In the genomic region with DNA sequence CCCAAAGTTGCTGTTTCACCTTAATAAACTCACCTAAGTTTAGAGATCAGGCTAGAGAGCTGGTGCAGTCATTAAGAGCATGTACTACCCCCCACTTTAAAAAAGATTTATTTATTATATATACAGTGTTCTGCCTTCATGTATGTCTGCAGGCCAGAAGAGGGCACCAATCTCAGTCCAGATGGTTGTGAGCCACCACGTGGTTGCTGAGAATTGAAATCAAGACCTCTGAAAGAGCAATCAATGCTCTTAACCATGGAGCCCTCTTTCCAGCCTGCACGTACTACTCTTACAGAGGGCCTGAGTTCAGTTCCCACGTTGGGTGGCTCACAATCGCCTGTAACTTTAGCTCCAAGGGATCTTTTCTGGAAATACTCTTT, we compare ENCODE assay signal across 13 mouse cellular contexts. TPM values are rescaled to one million over a fixed set of nuclear protein-coding genes. Genes with fewer than 3 reads are reported as not detected.
DNase-seq lines count a peak whose midpoint lies in the region; ATAC-seq and TF ChIP-seq lines count a peak whose summit lies in the region.
"Had no signal": no experiment of that assay in that cellular context is flagged by ENCODE, and none has a peak within 500 bp of the region (broad histone marks: within the 10 kb centered on the region; RNA-seq: fewer than 3 reads in every experiment).

No protein-coding gene starts in this region.

- H3K4me2 ChIP-seq in forebrain, postnatal 0 days (ENCODE audit: low read depth) = no peak overlapping the region
- no peak overlapping the region for H3K4me2 ChIP-seq in forebrain, embryonic 16.5 days (ENCODE audit: low read length)
- H3K4me2 ChIP-seq in stomach, postnatal 0 days (replicated peaks; ENCODE audit: low read depth) = no peak overlapping the region
- H3K4me2 ChIP-seq in forebrain, embryonic 14.5 days (ENCODE audit: low read length) = no peak overlapping the region
- H3K4me2 ChIP-seq: limb, embryonic 13.5 days had no signal

- DNase-seq in forebrain, postnatal 0 days = no peak
- DNase-seq in lung, postnatal 36 days = peak; percentile 38
- no peak for DNase-seq in lung, postnatal 14 days
- peak; percentile 39 for DNase-seq in T-cell, adult 2 months (ENCODE audit: low spot score)
- DNase-seq in stomach, postnatal 0 days (ENCODE audit: low spot score) = peak; percentile 42
- DNase-seq in forebrain, embryonic 14.5 days (ENCODE audit: low spot score) = no peak
- no peak for DNase-seq in right cerebral cortex, postnatal 4 days
- DNase-seq: kidney, postnatal 25 days had no signal

- 55% methylated on average over 4 of the region's 4 CpGs for WGBS in forebrain, postnatal 0 days
- WGBS in forebrain, embryonic 16.5 days = 60% methylated on average over 4 of the region's 4 CpGs
- WGBS in stomach, postnatal 0 days = 61% methylated on average over 4 of the region's 4 CpGs
- WGBS in forebrain, embryonic 14.5 days = 66% methylated on average over 4 of the region's 4 CpGs

- H3K4me1 ChIP-seq in forebrain, postnatal 0 days (ENCODE audit: insufficient read depth) = no peaks in the 10 kb centered on the region
- H3K4me1 ChIP-seq in forebrain, embryonic 16.5 days (replicated peaks; ENCODE audit: control insufficient read depth, insufficient read depth, low read length) = 0 out of 2 replicates have a peak, but pooled peaks cover 2% of the 10 kb centered on the region
- H3K4me1 ChIP-seq in stomach, postnatal 0 days (replicated peaks; ENCODE audit: control insufficient read depth, insufficient read depth) = no peaks in the 10 kb centered on the region
- H3K4me1 ChIP-seq in forebrain, embryonic 14.5 days (ENCODE audit: control insufficient read depth, insufficient read depth, low read length) = peaks cover 1% of the 10 kb centered on the region; the same call in 1 of the 2 replicates

- H3K4me3 ChIP-seq in forebrain, postnatal 0 days (ENCODE audit: low read depth, low read length) = no peak overlapping the region
- no peak overlapping the region for H3K4me3 ChIP-seq in forebrain, embryonic 16.5 days (replicated peaks; ENCODE audit: low read length)
- H3K4me3 ChIP-seq in stomach, postnatal 0 days (ENCODE audit: low read depth, low read length) = no peak overlapping the region
- H3K4me3 ChIP-seq in forebrain, embryonic 14.5 days (ENCODE audit: low read depth, low read length) = no peak overlapping the region
- H3K4me3 ChIP-seq: hindbrain, embryonic 10.5 days; limb, embryonic 13.5 days; midbrain, embryonic 10.5 days had no signal

- H3K36me3 ChIP-seq in forebrain, postnatal 0 days (ENCODE audit: insufficient read depth) = peaks cover 22% of the 10 kb centered on the region
- H3K36me3 ChIP-seq in forebrain, embryonic 16.5 days (ENCODE audit: control insufficient read depth, insufficient read depth) = 0 out of 2 replicates have a peak, but pooled peaks cover 7% of the 10 kb centered on the region
- peaks cover 8% of the 10 kb centered on the region; the same call in 1 of the 2 replicates for H3K36me3 ChIP-seq in stomach, postnatal 0 days (ENCODE audit: control insufficient read depth, insufficient read depth, low read length)
- peaks cover 23% of the 10 kb centered on the region for H3K36me3 ChIP-seq in forebrain, embryonic 14.5 days (ENCODE audit: control insufficient read depth, insufficient read depth, low read length)

- no peak; the same call in 1 of the 2 replicates for ATAC-seq in forebrain, postnatal 0 days
- ATAC-seq in forebrain, embryonic 16.5 days = no peak
- ATAC-seq in stomach, postnatal 0 days (ENCODE audit: low FRiP score, low TSS enrichment) = no peak
- no peak for ATAC-seq in forebrain, embryonic 14.5 days

- no peak overlapping the region for H3K9ac ChIP-seq in forebrain, postnatal 0 days
- H3K9ac ChIP-seq in forebrain, embryonic 16.5 days (replicated peaks; ENCODE audit: low read depth, low read length) = no peak overlapping the region
- H3K9ac ChIP-seq in stomach, postnatal 0 days (ENCODE audit: low read length) = no peak overlapping the region
- H3K9ac ChIP-seq in forebrain, embryonic 14.5 days (ENCODE audit: low read length) = no peak overlapping the region
- H3K9ac ChIP-seq: limb, embryonic 13.5 days had no signal

- no peak for TF ChIP-seq EP300 in stomach, postnatal 0 days (optimal IDR thresholded peaks at IDR 0.05)

- peak; percentile 35 for TF ChIP-seq CTCF in forebrain, postnatal 0 days (IDR thresholded peaks at IDR 0.05; ENCODE audit: low read depth)
- peak; percentile 62 for TF ChIP-seq CTCF in stomach, postnatal 0 days (IDR thresholded peaks at IDR 0.05; ENCODE audit: low read depth)

- H3K27me3 ChIP-seq in forebrain, postnatal 0 days (ENCODE audit: insufficient read depth, low read length) = no peaks in the 10 kb centered on the region
- no peaks in the 10 kb centered on the region for H3K27me3 ChIP-seq in forebrain, embryonic 16.5 days (replicated peaks; ENCODE audit: control insufficient read depth, insufficient read depth, low read length)
- H3K27me3 ChIP-seq in stomach, postnatal 0 days (ENCODE audit: control insufficient read depth, insufficient read depth, low read length) = no peaks in the 10 kb centered on the region
- no peaks in the 10 kb centered on the region for H3K27me3 ChIP-seq in forebrain, embryonic 14.5 days (replicated peaks; ENCODE audit: control insufficient read depth, insufficient read depth, low read length)
- H3K27me3 ChIP-seq: limb, embryonic 13.5 days had no signal

- no peak overlapping the region for H3K27ac ChIP-seq in forebrain, postnatal 0 days (ENCODE audit: low read depth, low read length)
- H3K27ac ChIP-seq in forebrain, embryonic 16.5 days (ENCODE audit: low read length) = no peak overlapping the region
- no peak overlapping the region for H3K27ac ChIP-seq in stomach, postnatal 0 days (replicated peaks)
- no peak overlapping the region for H3K27ac ChIP-seq in forebrain, embryonic 14.5 days (ENCODE audit: low read depth, low read length)
- H3K27ac ChIP-seq: hindbrain, embryonic 10.5 days; limb, embryonic 13.5 days; midbrain, embryonic 10.5 days had no signal

- H3K9me3 ChIP-seq in forebrain, postnatal 0 days (ENCODE audit: low read length) = no peaks in the 10 kb centered on the region
- no peaks in the 10 kb centered on the region for H3K9me3 ChIP-seq in forebrain, embryonic 16.5 days (ENCODE audit: control insufficient read depth, low read length)
- no peaks in the 10 kb centered on the region for H3K9me3 ChIP-seq in stomach, postnatal 0 days (ENCODE audit: control insufficient read depth, low read length)
- no peaks in the 10 kb centered on the region for H3K9me3 ChIP-seq in forebrain, embryonic 14.5 days (replicated peaks; ENCODE audit: control insufficient read depth, low read length)
- H3K9me3 ChIP-seq: hindbrain, embryonic 10.5 days; limb, embryonic 13.5 days; midbrain, embryonic 10.5 days had no signal

RNA-seq across cellular contexts. Expression of gene Slc25a28, which starts 7.3 kb away (rescaled TPM):
- 45.2 and 67.2 TPM in 2 replicates for total RNA-seq in forebrain, postnatal 0 days (2014; rRNA removed)
- 13.1 and 15.6 TPM in 2 replicates for polyA plus RNA-seq in forebrain, postnatal 0 days (2015; fragmentation: Nextera tagmentation; extraction: Ambion mirVana)
- polyA plus RNA-seq in forebrain, embryonic 16.5 days (2015; fragmentation: Nextera tagmentation; extraction: Ambion mirVana) = 15.6 and 16.4 TPM in 2 replicates
- 9.6 and 11.4 TPM in 2 replicates for polyA plus RNA-seq in stomach, postnatal 0 days (2015; fragmentation: Nextera tagmentation; extraction: Ambion mirVana)
- 12.0 and 12.3 TPM in 2 replicates for polyA plus RNA-seq in forebrain, embryonic 14.5 days (2014; fragmentation: Nextera tagmentation; extraction: Ambion mirVana)

RNA-seq across cellular contexts. Expression of gene Entpd7, which starts 22.1 kb away (rescaled TPM):
- total RNA-seq in forebrain, postnatal 0 days (2014; rRNA removed) = 8.3 and 9.3 TPM in 2 replicates
- polyA plus RNA-seq in forebrain, postnatal 0 days (2015; fragmentation: Nextera tagmentation; extraction: Ambion mirVana) = 5.9 and 8.4 TPM in 2 replicates
- 8.9 and 9.6 TPM in 2 replicates for polyA plus RNA-seq in forebrain, embryonic 16.5 days (2015; fragmentation: Nextera tagmentation; extraction: Ambion mirVana)
- polyA plus RNA-seq in stomach, postnatal 0 days (2015; fragmentation: Nextera tagmentation; extraction: Ambion mirVana) = 7.4 and 8.1 TPM in 2 replicates
- 6.7 and 9.2 TPM in 2 replicates for polyA plus RNA-seq in forebrain, embryonic 14.5 days (2014; fragmentation: Nextera tagmentation; extraction: Ambion mirVana)

RNA-seq across cellular contexts. Expression of gene Nkx2-3, which starts 55.3 kb away (rescaled TPM):
- 0.67 and 0.92 TPM in 2 replicates for total RNA-seq in forebrain, postnatal 0 days (2014; rRNA removed)
- 1.1 and 1.6 TPM in 2 replicates for polyA plus RNA-seq in forebrain, postnatal 0 days (2015; fragmentation: Nextera tagmentation; extraction: Ambion mirVana)
- polyA plus RNA-seq in forebrain, embryonic 16.5 days (2015; fragmentation: Nextera tagmentation; extraction: Ambion mirVana) = 2.2 and 2.7 TPM in 2 replicates
- 5.4 and 5.7 TPM in 2 replicates for polyA plus RNA-seq in stomach, postnatal 0 days (2015; fragmentation: Nextera tagmentation; extraction: Ambion mirVana)
- polyA plus RNA-seq in forebrain, embryonic 14.5 days (2014; fragmentation: Nextera tagmentation; extraction: Ambion mirVana) = 4.1 and 4.6 TPM in 2 replicates
- total RNA-seq: gastrocnemius, postnatal 14 days had no signal
- polyA plus RNA-seq: limb, embryonic 13.5 days had no signal

Comparison
In these comparisons a context has a peak if more than half of its experiments do, and no peak if none do; other contexts are left out.
1. DNase-seq: peak in lung, postnatal 36 days (single experiment), T-cell, adult 2 months (single experiment) and stomach, postnatal 0 days (single experiment); none in forebrain, postnatal 0 days (single experiment), lung, postnatal 14 days (single experiment), forebrain, embryonic 14.5 days (single experiment) and right cerebral cortex, postnatal 4 days (single experiment).